Mouse (Mus musculus) heart, adult 2 months (tissue): ENCODE measurements around the gene Cavin2.

Experiments
- CTCF ChIP-seq: fragments of 200-600 bp; IDR thresholded peaks from 2 replicates; pipeline ENCODE4 v1.8.1; 2022; ENCODE audit warnings: antibody characterized with exemption, mild to moderate bottlenecking, moderate library complexity
- EP300 ChIP-seq: fragments of 200-500 bp; IDR thresholded peaks from 2 replicates; pipeline ENCODE4 v1.6.1; 2011; ENCODE audit warnings: low read depth, low read length, control low read depth; ENCODE audit not compliant: insufficient read depth
- POLR2A ChIP-seq: fragments of 200-500 bp; IDR thresholded peaks from 2 replicates; pipeline ENCODE4 v1.6.1; 2011; ENCODE audit warnings: mild to moderate bottlenecking, low read depth, low read length, control low read depth; ENCODE audit not compliant: insufficient read depth

- TF ChIP-seq CTCF: no peak
- TF ChIP-seq POLR2A: peak; percentile 2; the same call in 1 of the 2 replicates
- no peak for TF ChIP-seq EP300
These were observed 3.4 kb downstream of the Cavin2 start for GRCm38 (mm10) chr1:51292348-51292747.
